Mouse (Mus musculus): ENCODE measurements at regions not wholly inside any gene's neighbourhood (a gene's known extent, or its start where the extent isn't known, plus 50 kb on each side); places are given as distances from the start of the nearest gene placed in this dataset.
"Not testable (repeated sequence)": the region's sequence is repeated elsewhere in the genome, so short reads cannot be mapped to it uniquely, and the experiment has no call there.

DNA sequence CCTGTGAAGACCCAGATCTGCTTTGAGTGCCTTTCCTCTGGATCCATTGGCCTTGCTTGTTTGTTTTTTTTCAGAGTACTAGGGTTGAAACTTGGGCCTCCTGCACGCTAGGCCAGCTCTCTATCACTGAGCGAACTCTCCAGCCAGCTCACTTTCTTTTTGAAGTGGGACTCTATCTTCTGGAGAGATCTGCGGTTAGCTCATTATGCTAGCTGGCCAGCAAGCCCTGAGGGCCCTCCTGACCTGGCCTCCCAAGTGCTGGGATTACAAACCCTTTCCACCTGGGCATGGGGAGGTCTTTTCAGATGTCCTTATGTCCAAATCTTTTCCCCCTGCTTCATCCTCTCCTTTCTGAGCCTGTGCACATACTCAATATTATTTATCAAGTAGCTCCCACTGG is 59.6 kb upstream of the Itm2b start:
- Histone ChIP-seq H3K36me3 (ENCODE audit: control insufficient read depth, insufficient read depth, low read length) (no peaks in the 10 kb centered on the region), H3K27ac (ENCODE audit: control insufficient read depth, insufficient read depth, low read depth, low read length) (no peak overlapping the region), H3K4me1 (ENCODE audit: control insufficient read depth, insufficient read depth, low read length) (no peaks in the 10 kb centered on the region), H3K4me3 (ENCODE audit: control insufficient read depth, low read depth, low read length) (no peak overlapping the region), H3K27me3 (ENCODE audit: control insufficient read depth, insufficient read depth, low read length) (no peaks in the 10 kb centered on the region)
- TF ChIP-seq POLR2A (IDR thresholded peaks at IDR 0.05; ENCODE audit: control insufficient read depth, low read depth, low read length): no peak
- no peak for TF ChIP-seq CTCF (IDR thresholded peaks at IDR 0.05; ENCODE audit: control insufficient read depth, insufficient read depth, insufficient replicate concordance, low read depth, low read length)

DNA sequence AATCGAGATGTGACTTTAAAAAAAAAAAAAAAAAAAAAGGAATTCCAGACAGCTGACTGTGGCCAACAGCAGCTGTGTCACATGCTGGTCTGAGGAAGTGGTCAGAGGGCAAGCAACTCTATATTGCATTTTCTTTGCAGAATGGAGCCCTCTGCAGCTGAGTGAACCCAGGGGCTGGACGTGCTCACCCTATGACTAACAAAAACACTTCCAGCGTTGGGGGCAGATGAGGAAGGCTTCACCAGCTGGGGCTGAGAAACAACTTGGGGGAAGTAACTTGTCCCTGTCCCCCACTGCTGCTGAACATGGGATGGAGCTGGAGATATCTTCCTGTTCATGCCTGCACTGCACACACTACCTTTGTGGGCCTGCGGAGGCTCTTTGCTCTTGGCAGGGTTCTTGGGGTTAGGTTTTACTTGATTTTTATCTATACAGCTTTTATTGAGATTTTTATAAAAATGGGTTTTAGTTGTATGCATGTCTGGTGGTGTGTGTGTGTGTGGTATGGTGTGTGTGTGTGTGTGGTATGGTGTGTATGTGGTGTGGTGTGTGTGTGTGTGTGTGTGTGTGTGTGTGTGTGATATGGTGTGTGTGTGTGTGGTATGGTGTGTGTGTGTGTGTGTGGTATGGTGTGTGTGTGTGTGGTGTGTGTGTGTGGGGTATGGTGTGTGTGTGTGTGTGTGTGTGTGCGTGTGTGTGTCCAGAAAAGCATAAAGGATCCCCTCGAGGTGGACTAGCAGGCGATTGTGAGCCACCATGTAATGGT is 57.0 kb upstream of the Itm2b start:
- Histone ChIP-seq H3K27ac (ENCODE audit: control insufficient read depth, insufficient read depth, low read depth, low read length) (no peak overlapping the region), H3K27me3 (ENCODE audit: control insufficient read depth, insufficient read depth, low read length) (no peaks in the 10 kb centered on the region), H3K36me3 (ENCODE audit: control insufficient read depth, insufficient read depth, low read length) (no peaks in the 10 kb centered on the region), H3K4me1 (ENCODE audit: control insufficient read depth, insufficient read depth, low read length) (no peaks in the 10 kb centered on the region), H3K4me3 (ENCODE audit: control insufficient read depth, low read depth, low read length) (no peak overlapping the region)
- TF ChIP-seq CTCF (IDR thresholded peaks at IDR 0.05; ENCODE audit: control insufficient read depth, insufficient read depth, insufficient replicate concordance, low read depth, low read length): no peak
- no peak for TF ChIP-seq POLR2A (IDR thresholded peaks at IDR 0.05; ENCODE audit: control insufficient read depth, low read depth, low read length)

DNA sequence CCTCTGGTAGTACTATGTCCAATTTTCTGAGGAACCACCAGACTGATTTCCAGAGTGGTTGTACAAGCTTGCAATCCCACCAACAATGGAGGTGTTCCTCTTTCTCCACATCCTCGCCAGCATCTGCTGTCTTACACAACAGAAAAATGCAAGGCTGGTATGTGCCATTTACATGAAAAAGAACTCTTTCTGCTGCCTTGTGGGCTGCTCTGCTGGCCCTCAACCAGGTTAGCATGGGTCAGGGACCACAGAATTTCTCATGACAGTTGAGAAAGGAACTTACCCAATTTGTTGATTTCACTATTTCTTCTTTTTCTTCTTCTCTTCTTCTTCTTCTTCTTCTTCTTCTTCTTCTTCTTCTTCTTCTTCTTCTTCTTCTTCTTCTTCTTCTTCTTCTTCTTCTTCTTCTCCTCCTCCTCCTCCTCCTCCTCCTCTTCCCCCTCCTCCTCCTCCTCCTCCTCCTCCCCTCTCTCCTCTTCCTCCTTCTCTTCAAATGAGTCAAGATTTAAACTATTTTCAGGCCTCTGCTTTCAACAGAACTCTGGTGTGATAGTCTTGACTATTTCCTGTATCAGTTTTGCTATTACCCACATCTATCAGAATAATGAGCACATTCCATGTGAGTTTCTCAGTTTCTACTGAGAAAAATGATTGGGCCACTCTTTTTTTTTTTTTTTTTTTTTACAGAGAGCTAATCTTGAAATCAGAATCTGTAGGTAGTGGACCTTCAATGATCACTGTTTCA is 56.3 kb upstream of the Itm2b start:
- not testable (repeated sequence) for H3K4me1 ChIP-seq (ENCODE audit: control insufficient read depth, insufficient read depth, low read length); H3K36me3 ChIP-seq (ENCODE audit: control insufficient read depth, insufficient read depth, low read length); H3K27ac ChIP-seq (ENCODE audit: control insufficient read depth, insufficient read depth, low read depth, low read length); H3K27me3 ChIP-seq (ENCODE audit: control insufficient read depth, insufficient read depth, low read length); H3K4me3 ChIP-seq (ENCODE audit: control insufficient read depth, low read depth, low read length)

DNA sequence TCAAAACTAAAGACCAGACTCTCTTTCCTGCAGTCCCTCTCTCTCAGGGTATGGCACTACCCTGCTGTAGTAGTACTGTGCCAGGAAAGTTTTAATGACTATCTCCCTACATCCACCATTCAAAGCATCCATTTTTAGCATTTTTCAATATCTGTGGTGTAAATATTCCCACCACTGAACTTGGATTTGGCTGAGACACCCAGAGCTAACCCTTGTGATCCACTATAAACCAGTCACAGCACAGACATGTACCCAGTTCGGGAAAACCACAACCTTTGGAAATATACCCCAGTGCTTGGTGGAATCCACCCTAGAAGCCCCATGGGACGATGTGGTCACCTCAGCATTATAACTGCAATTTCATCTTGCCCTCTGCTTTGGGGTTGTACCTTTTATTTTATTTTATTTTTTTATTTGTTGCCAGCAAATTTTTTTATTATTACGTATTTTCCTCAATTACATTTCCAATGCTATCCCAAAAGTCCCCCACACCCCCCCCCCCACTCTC is 54.8 kb upstream of the Itm2b start:
- TF ChIP-seq CTCF (IDR thresholded peaks at IDR 0.05; ENCODE audit: control insufficient read depth, insufficient read depth, insufficient replicate concordance, low read depth, low read length) (no peak), POLR2A (IDR thresholded peaks at IDR 0.05; ENCODE audit: control insufficient read depth, low read depth, low read length) (no peak)
- Histone ChIP-seq H3K27ac (ENCODE audit: control insufficient read depth, insufficient read depth, low read depth, low read length) (no peak overlapping the region), H3K4me1 (ENCODE audit: control insufficient read depth, insufficient read depth, low read length) (no peaks in the 10 kb centered on the region), H3K27me3 (ENCODE audit: control insufficient read depth, insufficient read depth, low read length) (no peaks in the 10 kb centered on the region), H3K36me3 (ENCODE audit: control insufficient read depth, insufficient read depth, low read length) (no peaks in the 10 kb centered on the region), H3K4me3 (ENCODE audit: control insufficient read depth, low read depth, low read length) (no peak overlapping the region)

DNA sequence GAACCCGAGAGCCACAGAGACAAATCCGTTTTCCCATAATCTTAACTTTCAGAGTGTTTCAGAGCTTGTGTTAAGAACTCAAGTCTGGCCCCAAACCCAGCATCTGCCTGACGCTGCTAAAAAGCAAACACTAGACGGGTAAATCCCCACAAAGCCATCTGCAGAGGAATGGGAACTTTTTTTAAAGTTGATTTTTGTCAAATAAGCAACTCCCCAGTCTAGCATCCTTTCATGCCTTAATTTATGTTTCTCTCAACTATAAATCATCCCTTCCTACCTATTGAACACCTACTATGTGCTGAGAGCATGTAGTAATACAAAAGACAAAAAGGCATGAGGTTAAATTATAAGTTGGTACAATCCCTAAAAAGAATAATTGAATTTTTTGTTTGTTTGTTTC is 50.8 kb upstream of the Itm2b start:
- H3K27ac ChIP-seq (ENCODE audit: control insufficient read depth, insufficient read depth, low read depth, low read length): no peak overlapping the region
- no peak for TF ChIP-seq CTCF (IDR thresholded peaks at IDR 0.05; ENCODE audit: control insufficient read depth, insufficient read depth, insufficient replicate concordance, low read depth, low read length)
- no peak for TF ChIP-seq POLR2A (IDR thresholded peaks at IDR 0.05; ENCODE audit: control insufficient read depth, low read depth, low read length)
- H3K4me3 ChIP-seq (ENCODE audit: control insufficient read depth, low read depth, low read length): no peak overlapping the region
- no peaks in the 10 kb centered on the region for H3K4me1 ChIP-seq (ENCODE audit: control insufficient read depth, insufficient read depth, low read length)
- no peaks in the 10 kb centered on the region for H3K27me3 ChIP-seq (ENCODE audit: control insufficient read depth, insufficient read depth, low read length)
- H3K36me3 ChIP-seq (ENCODE audit: control insufficient read depth, insufficient read depth, low read length): no peaks in the 10 kb centered on the region
